Mouse (Mus musculus): ENCODE data around the gene Vmo1.

Vmo1 gene

DNA sequence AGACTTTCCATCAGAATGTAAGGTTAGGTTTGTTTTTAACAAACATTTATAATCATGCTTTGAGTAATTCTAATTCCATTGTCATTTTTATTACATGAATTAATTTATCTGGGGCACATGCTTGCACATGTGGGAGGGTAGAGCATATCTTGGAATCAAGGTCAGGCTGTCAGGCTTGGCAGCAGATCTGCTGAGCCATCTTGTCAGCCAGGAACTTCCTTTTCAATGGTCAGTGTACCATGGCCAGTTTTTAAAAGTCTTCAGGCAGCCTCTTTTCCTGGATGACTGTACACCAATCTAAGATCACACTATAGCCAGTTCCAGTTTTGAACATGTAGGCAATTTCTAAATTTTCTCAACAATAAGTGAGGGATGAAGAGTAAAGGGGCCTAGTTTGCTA, 41.7 kb downstream of the Vmo1 start:
- DNase-seq (ENCODE audit: low spot score in 2 of 2), result no peak

DNA sequence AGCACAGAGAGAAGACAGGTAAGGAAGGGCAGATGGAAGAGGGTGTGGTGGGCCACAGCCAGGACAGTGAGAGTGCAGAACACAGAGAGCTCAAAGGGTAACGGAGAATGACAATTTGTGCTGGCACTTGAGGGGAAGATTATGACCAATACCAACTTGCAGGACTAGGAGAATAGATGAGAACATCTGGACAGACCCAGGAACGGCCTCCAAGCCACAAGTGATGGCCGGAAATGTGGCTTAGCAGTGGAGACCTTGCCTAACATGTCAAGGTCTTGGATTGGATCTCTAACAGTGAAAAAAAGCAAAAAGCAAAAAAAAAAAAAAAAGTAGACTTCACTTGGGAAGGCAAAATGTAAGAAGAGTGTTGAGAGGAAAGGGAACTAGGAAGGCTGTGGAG, 44.7 kb downstream of the Vmo1 start:
- DNase-seq (ENCODE audit: low spot score in 2 of 2), result no peak

DNA sequence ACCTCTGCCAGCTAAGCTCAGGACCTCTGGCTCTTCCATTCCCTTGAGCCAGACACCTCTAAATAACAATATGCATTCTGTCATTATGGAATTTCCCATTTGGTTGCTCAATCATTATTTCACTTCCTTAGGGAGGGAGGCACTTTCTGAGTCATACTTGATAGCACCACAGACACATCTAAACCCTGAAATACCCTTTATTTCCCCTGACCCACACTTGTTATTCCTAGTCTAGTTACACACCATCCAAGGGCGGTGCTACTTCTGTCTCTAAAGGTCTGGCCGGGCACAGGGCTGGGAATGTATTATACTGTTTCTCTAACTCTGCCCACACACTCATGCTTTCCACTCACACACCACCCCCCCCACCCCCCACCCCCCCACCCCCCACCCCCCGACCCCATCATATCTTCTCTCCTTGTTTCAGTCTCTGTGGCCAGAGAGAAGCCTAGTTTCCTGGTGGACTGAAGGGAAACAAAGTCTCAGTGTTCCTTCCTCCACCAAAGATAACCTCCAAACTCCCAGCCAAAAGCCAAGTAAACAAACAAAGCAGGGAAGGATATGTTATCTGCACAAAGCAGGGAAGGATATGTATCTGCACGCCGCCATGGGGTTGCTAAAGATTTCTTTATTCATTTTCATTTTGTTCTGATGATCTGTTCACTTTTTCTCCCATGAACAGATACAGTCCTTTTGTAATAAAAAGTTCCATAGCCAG, 46.4 kb downstream of the Vmo1 start:
- no peak for DNase-seq (ENCODE audit: low spot score in 2 of 2)

DNA sequence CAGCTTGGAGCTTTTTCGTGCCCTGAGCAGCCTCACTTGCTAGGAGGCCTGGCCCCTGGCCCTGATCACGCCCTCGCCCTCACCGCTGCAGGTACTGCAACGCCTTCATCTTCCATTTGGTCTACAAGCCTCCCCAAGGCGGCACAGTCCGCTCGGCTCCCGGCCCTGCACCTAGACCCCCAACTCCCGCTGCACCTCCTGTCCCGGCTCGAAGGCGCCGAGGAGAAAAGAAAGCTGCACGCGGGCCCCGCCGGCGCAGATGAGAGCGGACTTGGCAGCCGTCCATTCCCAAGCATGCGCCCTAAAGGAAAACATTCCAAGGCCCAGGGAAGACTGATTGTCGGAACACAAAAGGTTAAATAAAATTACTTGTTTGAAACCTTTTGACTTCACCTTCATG, 48.6 kb downstream of the Vmo1 start:
- no peak for DNase-seq (ENCODE audit: low spot score in 2 of 2)

DNA sequence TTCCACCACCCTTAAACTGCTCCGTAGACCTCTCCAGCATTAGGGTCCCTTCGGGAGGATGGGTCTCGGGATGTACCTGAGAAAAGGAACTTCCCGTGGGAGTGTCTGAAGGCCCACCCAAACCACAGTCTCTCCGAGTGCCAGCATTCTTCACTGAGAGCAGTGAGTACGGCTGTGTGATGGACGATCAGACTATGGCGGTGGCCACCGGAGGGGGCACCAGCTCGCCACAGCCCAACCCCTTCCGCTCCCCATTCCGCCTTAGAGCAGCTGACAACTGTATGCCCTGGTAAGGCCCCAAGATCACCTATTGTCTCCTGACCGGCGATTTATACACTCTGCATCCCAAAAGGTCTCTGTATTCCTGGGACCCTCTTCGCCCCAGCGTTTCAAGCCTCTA, 49.2 kb downstream of the Vmo1 start:
- no peak for DNase-seq (ENCODE audit: low spot score in 2 of 2)

DNA sequence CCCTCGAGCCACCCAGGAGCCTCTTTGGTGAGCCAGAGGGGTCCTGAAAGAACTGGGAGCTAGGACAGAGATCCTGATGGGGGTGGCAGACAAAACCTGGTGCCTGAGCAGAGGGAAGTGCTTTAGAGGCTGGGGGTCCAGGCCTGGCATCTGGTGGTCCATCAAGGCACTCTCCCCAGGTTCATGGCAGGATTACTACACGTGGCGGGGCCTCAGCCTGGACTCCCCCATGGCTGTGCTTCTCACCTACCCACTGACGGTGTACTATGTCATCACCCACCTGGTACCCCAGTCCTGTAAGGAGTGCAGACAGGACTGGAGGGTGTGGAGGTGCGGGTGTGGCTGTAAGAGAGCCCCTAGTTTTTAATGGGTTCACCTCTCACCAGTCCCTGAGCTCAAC, 50.4 kb downstream of the Vmo1 start:
- no peak for DNase-seq (ENCODE audit: low spot score in 2 of 2)

Data from frontal cortex, postnatal 14 days (tissue).